Mouse (Mus musculus) ES-E14 (cell line): ENCODE results near the gene Phf8. TPM values are rescaled to one million over a fixed set of nuclear protein-coding genes. Genes with fewer than 3 reads are reported as not detected.
"Not testable (repeated sequence)": the region's sequence is repeated elsewhere in the genome, so short reads cannot be mapped to it uniquely, and the experiment has no call there.

Source experiments
- DNase-seq: peaks from one replicate; pipeline ENCODE4 v3.0.0-alpha.2; 2013; ENCODE audit warnings: low read depth, low spot score
- H3K27ac ChIP-seq: 2 replicates; pipeline ENCODE4 v1.5.1; 2012; ENCODE audit warnings: low read depth, mild to moderate bottlenecking, low read length, moderate library complexity, mixed read lengths; ENCODE audit not compliant: poor library complexity, insufficient read depth, severe bottlenecking
- H3K36me3 ChIP-seq: 2 replicates; pipeline ENCODE4 v1.6.1; 2012; ENCODE audit warnings: mild to moderate bottlenecking, low read length, moderate library complexity, mixed read lengths; ENCODE audit not compliant: control insufficient read depth, poor library complexity, insufficient read depth, severe bottlenecking
- H3K4me1 ChIP-seq, 2 experiments: fragments of 150-350 bp in 1 of 2; sonication (generic) in 1 of 2; 2 replicates each; pipeline ENCODE4 v1.6.1; 2012; ENCODE audit warnings: low read length in 2 of 2, mild to moderate bottlenecking in 1 of 2, mixed read lengths in 1 of 2; ENCODE audit not compliant: control insufficient read depth in 2 of 2, insufficient read depth in 2 of 2, poor library complexity in 1 of 2
- H3K4me3 ChIP-seq, 2 experiments: fragments of 150-350 bp in 1 of 2; sonication (generic) in 1 of 2; 2 replicates each; pipeline ENCODE4 v1.5.1; 2012; ENCODE audit warnings: low read length in 2 of 2, low read depth in 1 of 2, mild to moderate bottlenecking in 1 of 2, mixed read lengths in 1 of 2; ENCODE audit not compliant: insufficient read depth in 1 of 2, poor library complexity in 1 of 2, severe bottlenecking in 1 of 2
- H3K9ac ChIP-seq: 2 replicates; pipeline ENCODE4 v1.6.1; 2012; ENCODE audit warnings: low read depth, mild to moderate bottlenecking, low read length, mixed read lengths; ENCODE audit not compliant: poor library complexity, insufficient read depth, severe bottlenecking
- H3K9me3 ChIP-seq: fragments of 150-350 bp; sonication (generic); 2 replicates; pipeline ENCODE4 v1.6.1; 2012; ENCODE audit warnings: low read depth, mild to moderate bottlenecking, low read length; ENCODE audit not compliant: control insufficient read depth, insufficient read depth
- CHD2 ChIP-seq: IDR thresholded peaks from 2 replicates; pipeline ENCODE4 v1.6.1; 2014; ENCODE audit warnings: mild to moderate bottlenecking, low read depth, low read length, inconsistent platforms
- HCFC1 ChIP-seq: IDR thresholded peaks from 2 replicates; pipeline ENCODE4 v1.6.1; 2012; ENCODE audit warnings: low read length, inconsistent platforms, borderline replicate concordance; ENCODE audit not compliant: insufficient read depth
- MAFK ChIP-seq: IDR thresholded peaks from 2 replicates; pipeline ENCODE4 v1.6.1; 2014; ENCODE audit warnings: mild to moderate bottlenecking, low read depth, low read length, inconsistent platforms; ENCODE audit not compliant: insufficient read depth
- ZC3H11A ChIP-seq: IDR thresholded peaks from 2 replicates; pipeline ENCODE4 v1.6.1; 2012; ENCODE audit warnings: low read depth, mild to moderate bottlenecking, inconsistent platforms, low read length, borderline replicate concordance
- ZNF384 ChIP-seq: IDR thresholded peaks from 2 replicates; pipeline ENCODE4 v1.6.1; 2012; ENCODE audit warnings: low read depth, low read length, inconsistent platforms
- in situ Hi-C, 2 experiments: fragments of 600-800 bp; cut with MboI; formaldehyde crosslinking; loops; one replicate each; pipeline ENCODE4 v1.15.1; 2025; ENCODE audit warnings: low sequenced_read_pairs in 2 of 2, inconsistent platforms in 1 of 2; ENCODE audit not compliant: unreplicated experiment in 2 of 2
- total RNA-seq: library from RNA; depleted of rRNA; stranded (reverse); fragments of 300-350 nt; gene quantifications from 2 replicates; pipeline ENCODE4 v1.2.3, GENCODE M21; 2012; rRNA removed

Phf8 gene
- total RNA-seq = 12.9 and 13.3 TPM in 2 replicates

DNA sequence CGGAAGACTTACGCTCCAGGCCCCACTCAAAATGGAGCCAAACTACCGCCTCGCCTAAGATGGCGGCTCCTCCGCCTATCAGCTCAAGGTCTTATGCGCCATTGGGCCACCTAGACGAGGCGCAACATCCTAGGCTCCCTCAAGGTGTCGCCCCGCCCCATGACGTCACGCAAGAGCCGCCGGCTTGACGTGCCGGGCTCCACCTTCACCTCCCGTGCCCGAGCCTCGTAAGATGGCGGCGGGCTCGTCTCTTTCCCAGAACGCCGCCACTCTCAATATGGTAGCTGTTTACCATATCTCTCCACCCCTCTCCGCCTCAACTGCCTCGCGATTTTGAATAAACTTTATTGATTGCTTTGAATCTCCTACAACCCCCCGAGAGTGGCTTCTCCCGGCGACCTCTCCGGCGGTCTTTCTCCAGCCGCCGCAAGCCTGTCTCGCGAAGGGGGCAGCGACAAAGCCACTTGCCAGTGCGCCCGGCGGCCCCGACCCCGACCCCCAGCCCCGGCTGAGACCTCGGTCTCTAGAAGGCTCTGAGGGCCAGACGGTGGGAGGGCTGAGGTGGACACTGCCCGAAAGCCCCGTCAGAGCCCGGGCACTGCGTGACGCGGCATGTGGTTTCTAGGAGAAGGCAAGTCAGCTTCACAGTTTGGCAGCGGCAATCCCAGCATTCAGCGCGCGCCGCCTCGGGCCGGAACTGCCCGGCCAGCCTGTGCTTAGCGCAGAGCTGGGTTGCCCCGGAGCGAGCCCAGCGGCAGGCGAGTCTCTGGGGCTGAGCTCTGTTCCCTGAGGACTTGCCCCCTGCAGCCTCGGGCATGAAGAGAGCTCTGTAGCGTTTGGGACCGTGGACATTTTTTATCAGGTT, at the start of gene Phf8:
Gene Phf8 (plus strand): TSS at position 215 of the 865 bp plus-strand sequence.
- in situ Hi-C loops = no loop called here
- no peaks in the 10 kb centered on the region for H3K36me3 ChIP-seq
- peaks cover 0 to 2% of the 10 kb centered on the region in 2 experiments; a peak in 2 of 4 replicates for H3K4me1 ChIP-seq
- peak within 1 kb of the TSS; percentile 96 for H3K27ac ChIP-seq
- TF ChIP-seq HCFC1 (no peak), ZC3H11A (peak; percentile 58; the same call in 1 of the 2 replicates)
- H3K4me3 ChIP-seq = peak within 1 kb of the TSS; percentile 92 to 96
- peak within 1 kb of the TSS; percentile 91 for H3K9ac ChIP-seq
- DNase-seq = peak; percentile 83
- no peaks in the 10 kb centered on the region for H3K9me3 ChIP-seq

DNA sequence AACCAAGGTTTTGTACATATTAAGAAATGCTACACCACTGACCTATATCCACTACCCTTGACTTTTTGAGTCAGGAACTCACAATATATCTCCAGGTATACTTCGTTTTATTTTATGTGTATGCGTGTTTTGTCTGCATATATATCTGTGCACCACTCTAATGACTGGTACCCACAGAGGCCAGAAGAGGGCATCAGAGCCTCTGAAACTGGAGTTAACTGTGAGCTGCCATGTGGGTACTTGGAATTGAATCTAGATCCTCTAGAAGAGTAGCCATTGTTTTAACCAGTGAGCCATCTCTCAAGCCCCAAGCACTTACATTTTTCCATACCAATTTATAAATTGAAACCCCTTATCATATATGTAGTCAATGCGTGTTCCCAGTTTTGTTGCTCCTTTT, 32.3 kb upstream of the Phf8 start:
- no peaks in the 10 kb centered on the region for H3K9me3 ChIP-seq
- no peak for TF ChIP-seq MAFK
- TF ChIP-seq CHD2 = no peak
- peak; percentile 4; the same call in 1 of the 2 replicates for TF ChIP-seq ZC3H11A
- H3K27ac ChIP-seq = no peak overlapping the region
- no peak overlapping the region for H3K9ac ChIP-seq
- no peaks in the 10 kb centered on the region for H3K4me1 ChIP-seq
- H3K36me3 ChIP-seq = no peaks in the 10 kb centered on the region
- DNase-seq = no peak
- no peak overlapping the region for H3K4me3 ChIP-seq
- in situ Hi-C loops = no loop called here

GRCm38 (mm10) chrX:151493269-151493668, 27.2 kb upstream of the Phf8 start:
- H3K4me3 ChIP-seq, H3K9ac ChIP-seq, H3K9me3 ChIP-seq, H3K27ac ChIP-seq, DNase-seq, H3K36me3 ChIP-seq, H3K4me1 ChIP-seq, in situ Hi-C loops: not testable (repeated sequence)

- no peak overlapping the region for H3K9ac ChIP-seq
- H3K4me1 ChIP-seq = no peaks in the 10 kb centered on the region; a peak in 1 of 4 replicates
- DNase-seq = no peak
- no peaks in the 10 kb centered on the region for H3K9me3 ChIP-seq
- no peak for TF ChIP-seq CHD2
- no peak for TF ChIP-seq MAFK
- TF ChIP-seq ZNF384 = no peak
- TF ChIP-seq ZC3H11A = no peak
- TF ChIP-seq HCFC1 = no peak
- H3K27ac ChIP-seq = no peak overlapping the region
- H3K4me3 ChIP-seq = no peak overlapping the region
- H3K36me3 ChIP-seq = no peaks in the 10 kb centered on the region
- in situ Hi-C loops = no loop called here
Measured at GRCm38 (mm10) chrX:151496596-151496995, 23.9 kb upstream of the Phf8 start.

GRCm38 (mm10) chrX:151508536-151508935, 11.9 kb upstream of the Phf8 start:
- TF ChIP-seq ZNF384 (no peak), ZC3H11A (no peak), MAFK (no peak), HCFC1 (no peak), CHD2 (no peak)
- no peak overlapping the region for H3K9ac ChIP-seq
- no peaks in the 10 kb centered on the region for H3K9me3 ChIP-seq
- H3K36me3 ChIP-seq = no peaks in the 10 kb centered on the region
- DNase-seq = no peak
- H3K4me3 ChIP-seq = no peak overlapping the region
- H3K27ac ChIP-seq = no peak overlapping the region
- H3K4me1 ChIP-seq = no peaks in the 10 kb centered on the region
- in situ Hi-C loops = no loop called here
